Mouse (Mus musculus) ES-CJ7 (cell line): ENCODE results near the gene Snrpd2.

ENCODE experiments used
- DNase-seq: peaks from one replicate; pipeline ENCODE4 v3.0.0; 2011; ENCODE audit warnings: low read depth, low spot score

Snrpd2 gene

GRCm38 (mm10) chr7:19149626-19150025 lies at the start of gene Snrpd2:
TSS of gene Snrpd2 (plus strand) at chr7:19149722.
- DNase-seq, result peak; percentile 96

- no peak for DNase-seq
Observed at GRCm38 (mm10) chr7:19100290-19100689, 49.2 kb upstream of the Snrpd2 start.

- no peak for DNase-seq
Observed at GRCm38 (mm10) chr7:19103741-19104140, 45.8 kb upstream of the Snrpd2 start.

- no peak for DNase-seq
Observed at GRCm38 (mm10) chr7:19104486-19104885, 45.0 kb upstream of the Snrpd2 start.

GRCm38 (mm10) chr7:19107436-19107835 lies 42.1 kb upstream of the Snrpd2 start:
- DNase-seq, result no peak

GRCm38 (mm10) chr7:19109565-19109964 lies 40.0 kb upstream of the Snrpd2 start:
- DNase-seq, result no peak

- DNase-seq, result peak; percentile 97
Observed at GRCm38 (mm10) chr7:19118028-19118771, 31.3 kb upstream of the Snrpd2 start, which contains the start of gene Gm4969. TSS of gene Gm4969 (minus strand) at chr7:19118368.

- DNase-seq, result no peak
Observed at GRCm38 (mm10) chr7:19119083-19119482, 30.4 kb upstream of the Snrpd2 start.

- DNase-seq, result peak; percentile 99
Observed at GRCm38 (mm10) chr7:19119631-19120429, 29.7 kb upstream of the Snrpd2 start, which contains the start of gene Fbxo46. TSS of gene Fbxo46 (plus strand) at chr7:19119859.

- DNase-seq, result no peak
Observed at GRCm38 (mm10) chr7:19121686-19122085, 27.8 kb upstream of the Snrpd2 start.

- no peak for DNase-seq
Observed at GRCm38 (mm10) chr7:19124713-19125112, 24.8 kb upstream of the Snrpd2 start.

- no peak for DNase-seq
Observed at GRCm38 (mm10) chr7:19127744-19128143, 21.8 kb upstream of the Snrpd2 start.

- DNase-seq, result no peak
Observed at GRCm38 (mm10) chr7:19129396-19129795, 20.1 kb upstream of the Snrpd2 start.

- peak; percentile 53 for DNase-seq
Observed at GRCm38 (mm10) chr7:19130657-19131056, 18.9 kb upstream of the Snrpd2 start.

- peak; percentile 99 for DNase-seq
Observed at GRCm38 (mm10) chr7:19131324-19131848, 18.1 kb upstream of the Snrpd2 start.

GRCm38 (mm10) chr7:19136168-19136567 lies 13.4 kb upstream of the Snrpd2 start:
- no peak for DNase-seq

- DNase-seq, result no peak
Observed at GRCm38 (mm10) chr7:19136673-19137334, 12.7 kb upstream of the Snrpd2 start.

- peak; percentile 76 for DNase-seq
Observed at GRCm38 (mm10) chr7:19137380-19137779, 12.1 kb upstream of the Snrpd2 start.

GRCm38 (mm10) chr7:19146793-19147192 lies 2.7 kb upstream of the Snrpd2 start:
- DNase-seq, result no peak

- no peak for DNase-seq
Observed at GRCm38 (mm10) chr7:19147497-19148045, 2.0 kb upstream of the Snrpd2 start.

- DNase-seq, result no peak
Observed at GRCm38 (mm10) chr7:19148180-19148874, 1.2 kb upstream of the Snrpd2 start.
